Mouse (Mus musculus): ENCODE results near the gene Zkscan16.
A peak's percentile ranks its signal among the peaks of the same experiment; 100 is the strongest.

The Zkscan16 gene

DNA sequence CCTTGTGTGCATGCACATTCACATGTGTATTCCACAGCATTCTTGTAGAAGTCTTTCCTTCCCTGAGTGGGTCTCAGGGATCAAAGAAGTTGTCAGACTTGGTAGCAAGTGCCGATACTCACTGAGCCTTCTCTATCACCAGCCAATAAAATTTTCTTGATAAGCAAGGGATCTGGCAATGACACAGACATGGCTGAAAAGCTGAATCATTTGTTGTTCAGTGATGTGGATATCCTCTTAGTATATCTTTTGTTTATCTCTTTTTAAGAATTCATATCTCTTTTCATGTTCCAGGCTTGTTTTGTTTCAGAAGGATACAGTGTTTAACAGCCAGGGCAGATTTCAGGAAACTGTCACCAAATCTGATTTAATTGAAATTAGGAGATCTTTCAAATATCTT, 55.3 kb downstream of the Zkscan16 start:
- no peak for DNase-seq (ENCODE audit: extremely low read depth, low read depth)

DNA sequence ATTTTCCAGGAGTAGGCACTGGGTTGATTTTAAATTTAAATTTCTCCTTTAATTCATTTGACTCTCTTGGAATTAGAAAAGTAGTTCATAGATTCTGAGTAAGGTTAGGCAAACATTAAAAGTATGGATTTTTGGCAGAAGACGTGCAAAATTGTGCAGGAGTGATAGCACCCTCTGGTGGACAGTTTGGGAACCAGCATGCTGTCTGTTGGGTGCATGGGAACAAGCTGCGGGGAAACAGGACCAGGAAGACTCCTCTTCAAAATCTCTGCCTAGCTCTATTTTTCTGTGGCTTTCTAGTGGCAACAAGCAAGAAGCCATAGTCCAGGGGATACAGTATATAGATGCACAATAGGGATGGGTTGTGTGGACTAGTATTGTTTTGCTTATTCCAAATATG, 56.3 kb downstream of the Zkscan16 start:
- DNase-seq (ENCODE audit: extremely low read depth, low read depth): peak; percentile 66

DNA sequence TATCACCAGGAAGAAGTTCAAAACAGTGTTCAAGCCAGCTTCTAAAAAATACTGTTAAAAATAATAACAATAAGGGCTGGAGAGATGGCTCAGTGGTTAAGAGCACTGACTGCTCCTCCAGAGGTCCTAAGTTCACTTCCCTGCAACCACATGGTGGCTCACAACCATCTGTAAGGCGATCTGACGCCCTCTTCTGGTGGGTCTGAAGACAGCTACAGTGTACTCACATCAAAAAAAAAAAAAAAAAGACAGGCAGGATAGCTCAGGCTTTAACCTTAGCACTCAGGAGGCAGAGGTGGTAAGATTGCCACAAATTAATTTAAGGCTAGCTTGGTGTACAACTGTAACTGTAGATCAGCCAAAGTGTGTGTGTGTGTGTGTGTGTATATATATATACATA, 57.2 kb downstream of the Zkscan16 start:
- DNase-seq (ENCODE audit: extremely low read depth, low read depth): peak; percentile 81

DNA sequence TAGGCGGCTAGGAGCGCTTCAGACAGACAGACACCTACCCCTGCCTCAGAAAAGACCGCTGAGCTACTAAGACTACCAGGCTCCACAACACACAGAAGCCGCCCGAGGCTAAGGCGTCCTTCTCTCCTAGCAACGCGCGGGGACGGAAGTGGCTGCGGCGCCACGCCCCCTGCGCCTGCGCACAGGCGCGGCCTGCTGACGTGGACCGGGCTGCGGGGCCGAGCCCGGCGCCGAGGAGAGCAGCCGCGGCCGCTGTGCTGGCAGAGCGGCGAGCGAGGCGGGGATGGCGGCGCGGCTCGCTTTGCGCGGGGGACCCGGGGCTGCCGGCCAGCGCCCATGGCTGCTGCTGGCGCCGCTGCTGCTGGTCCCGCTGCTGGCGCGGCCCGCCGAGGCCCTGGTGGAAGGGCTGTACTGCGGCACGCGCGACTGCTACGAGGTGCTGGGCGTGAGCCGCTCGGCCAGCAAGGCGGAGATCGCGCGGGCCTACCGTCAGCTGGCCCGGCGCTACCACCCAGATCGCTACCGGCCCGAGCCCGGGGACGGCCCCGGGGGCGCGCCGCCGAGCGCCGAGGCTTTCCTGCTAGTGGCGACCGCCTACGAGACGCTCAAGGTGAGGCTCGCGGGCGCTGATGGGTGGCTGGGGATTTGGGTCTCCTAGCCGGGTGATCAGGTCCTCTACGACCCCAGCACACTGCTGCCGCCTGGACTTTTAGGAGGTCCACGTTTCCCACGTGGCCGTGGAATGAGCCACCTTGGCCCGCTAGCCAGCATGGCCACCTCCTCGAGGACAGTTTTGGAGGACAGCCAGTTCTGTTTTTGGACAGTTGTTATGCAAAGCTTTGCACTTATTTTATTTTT, 59.7 kb downstream of the Zkscan16 start, which contains the start of gene Gm20503:
Gene Gm20503, plus strand, starts transcription at position 263 of the 858 bp plus-strand sequence.
- DNase-seq (ENCODE audit: extremely low read depth, low read depth): no peak

DNA sequence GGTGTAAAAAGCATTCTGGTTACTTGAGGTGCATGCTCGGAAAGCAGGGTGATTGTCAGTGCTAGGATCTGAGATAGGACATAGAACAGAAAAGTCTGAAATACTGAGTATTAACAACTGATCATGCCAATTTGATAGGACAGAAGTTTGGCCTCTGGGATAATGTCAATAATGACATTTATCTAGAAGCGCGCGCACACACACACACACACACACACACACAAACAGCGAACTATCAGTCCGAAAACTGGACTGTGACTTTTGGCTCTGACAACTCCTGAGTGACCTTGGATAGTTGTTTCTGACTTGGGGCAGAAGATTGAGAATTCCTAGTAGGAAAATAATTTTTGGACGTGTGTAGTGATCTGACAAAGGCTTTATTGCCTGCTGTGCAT, 60.4 kb downstream of the Zkscan16 start:
- DNase-seq (ENCODE audit: extremely low read depth, low read depth): no peak

DNA sequence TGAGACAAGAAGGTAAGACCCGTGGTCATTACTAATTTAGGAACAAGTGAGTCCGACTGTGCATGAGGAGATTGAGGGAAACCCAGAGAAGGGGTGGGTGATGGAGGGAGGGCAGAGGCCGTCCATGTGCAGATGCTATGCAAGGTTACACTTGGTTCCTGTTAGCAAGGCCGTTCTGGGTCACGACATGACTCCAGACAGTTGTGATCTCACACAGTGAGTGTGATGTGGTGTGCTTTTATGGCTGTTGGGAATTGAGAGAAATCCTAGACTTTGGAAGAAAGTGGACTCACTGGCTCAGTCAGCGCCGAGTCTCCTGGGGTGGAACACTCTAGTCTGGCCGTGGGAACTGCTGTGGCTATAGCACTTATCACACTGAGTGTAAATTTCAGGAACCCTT, 62.8 kb downstream of the Zkscan16 start:
- no peak for DNase-seq (ENCODE audit: extremely low read depth, low read depth)

DNA sequence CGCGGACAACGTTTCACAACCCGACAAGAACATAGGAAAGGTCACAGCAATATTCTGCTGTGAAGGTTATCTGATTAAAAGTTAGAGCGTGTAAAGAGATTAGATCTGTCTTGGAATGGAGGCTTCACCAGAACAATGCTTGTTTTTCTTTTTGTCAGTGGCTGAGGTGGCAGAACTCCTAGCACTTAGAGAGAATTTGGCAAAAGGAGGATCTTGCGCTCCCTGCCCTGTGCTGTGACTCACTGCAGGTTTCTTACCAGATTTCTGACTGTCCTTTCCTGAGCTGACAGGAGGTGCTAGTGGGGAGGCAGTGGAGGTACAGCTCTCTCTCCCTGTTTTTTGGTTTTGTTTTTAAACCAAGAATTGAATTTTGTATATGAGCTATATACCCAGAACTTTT, 63.6 kb downstream of the Zkscan16 start:
- no peak for DNase-seq (ENCODE audit: extremely low read depth, low read depth)
